Mouse (Mus musculus): ENCODE data around the gene Ldlr. TPM values are rescaled to one million over a fixed set of nuclear protein-coding genes. Genes with fewer than 3 reads are reported as not detected.

Ldlr gene
- total RNA-seq, 2 experiments from 2014 or later: 17.2 to 19.2 TPM

GRCm38 (mm10) chr9:21721036-21721435 is 2.2 kb upstream of the Ldlr start:
- intact Hi-C loops (cut with DNase I): no loop called here
- DNase-seq (ENCODE audit: extremely low spot score in 1 of 2, low spot score in 2 of 2): no peak

DNA sequence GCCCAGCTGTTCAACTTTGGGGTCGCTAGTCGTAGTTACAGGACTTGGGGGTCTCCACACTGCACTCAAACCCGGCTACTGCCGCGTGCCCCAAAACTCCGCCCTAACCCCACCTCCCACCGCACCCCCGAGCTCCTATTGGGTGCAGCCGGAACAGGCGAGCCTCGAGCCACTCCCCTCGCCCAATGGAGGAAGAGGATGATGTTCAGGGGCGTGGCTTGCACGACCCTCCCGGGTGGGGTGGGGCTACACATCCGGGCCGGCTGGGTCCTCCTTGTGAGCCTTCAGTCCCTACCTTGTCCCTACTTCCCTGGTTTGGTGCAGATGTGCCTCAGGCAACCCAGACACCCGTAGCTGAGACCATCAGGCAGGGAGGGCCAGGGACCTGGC is 859 bp downstream of the Ldlr start:
- DNase-seq (ENCODE audit: extremely low spot score in 1 of 2, low spot score in 2 of 2): peak; percentile 94 to 96
- intact Hi-C loops (cut with DNase I): no loop called here

DNA sequence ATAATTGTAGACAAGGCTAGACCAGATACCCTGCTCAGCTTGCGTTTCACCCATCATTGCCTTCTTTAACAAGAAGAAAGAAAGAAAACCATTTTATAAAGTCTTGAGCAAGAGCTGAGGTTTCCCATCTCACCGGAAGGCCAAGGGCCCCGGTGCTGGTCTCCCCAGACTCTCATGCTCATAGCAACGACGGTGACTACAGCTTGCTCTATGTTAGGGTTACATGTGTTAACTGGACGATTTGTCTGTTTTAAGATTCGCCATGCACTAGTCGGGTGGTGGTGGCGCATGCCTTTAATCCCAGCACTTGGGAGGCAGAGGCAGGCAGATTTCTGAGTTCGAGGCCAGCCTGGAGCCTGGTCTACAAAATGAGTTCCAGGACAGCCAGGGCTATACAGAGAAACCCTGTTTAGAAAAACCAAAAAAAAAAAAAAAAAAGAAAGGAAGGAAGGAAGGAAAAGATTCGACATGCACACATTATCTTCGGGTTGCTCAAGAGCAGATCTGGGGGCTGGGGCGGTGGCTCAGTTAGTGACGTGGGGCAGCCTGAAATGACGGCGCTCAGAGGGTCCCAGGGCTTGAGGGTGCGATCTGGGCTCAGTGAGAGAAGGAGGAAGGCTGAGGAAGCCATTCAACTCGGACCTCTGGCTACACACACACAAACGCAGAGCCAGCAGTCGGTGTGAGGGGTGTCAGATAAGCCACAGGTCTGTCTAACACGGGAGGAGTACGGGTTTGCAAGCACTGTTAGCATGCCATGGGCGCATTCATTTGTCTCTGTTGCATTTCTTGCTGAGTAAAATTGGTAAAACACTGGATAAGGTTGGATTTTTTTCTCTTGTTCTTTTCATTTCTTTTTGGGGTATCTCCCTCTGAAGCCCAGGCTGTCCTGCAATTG is 2.2 kb downstream of the Ldlr start:
- intact Hi-C loops (cut with DNase I): no loop called here
- no peak for DNase-seq (ENCODE audit: extremely low spot score in 1 of 2, low spot score in 2 of 2)

GRCm38 (mm10) chr9:21726218-21726975 is 3.1 kb downstream of the Ldlr start:
- no peak for DNase-seq (ENCODE audit: extremely low spot score in 1 of 2, low spot score in 2 of 2)
- intact Hi-C loops (cut with DNase I): no loop called here

DNA sequence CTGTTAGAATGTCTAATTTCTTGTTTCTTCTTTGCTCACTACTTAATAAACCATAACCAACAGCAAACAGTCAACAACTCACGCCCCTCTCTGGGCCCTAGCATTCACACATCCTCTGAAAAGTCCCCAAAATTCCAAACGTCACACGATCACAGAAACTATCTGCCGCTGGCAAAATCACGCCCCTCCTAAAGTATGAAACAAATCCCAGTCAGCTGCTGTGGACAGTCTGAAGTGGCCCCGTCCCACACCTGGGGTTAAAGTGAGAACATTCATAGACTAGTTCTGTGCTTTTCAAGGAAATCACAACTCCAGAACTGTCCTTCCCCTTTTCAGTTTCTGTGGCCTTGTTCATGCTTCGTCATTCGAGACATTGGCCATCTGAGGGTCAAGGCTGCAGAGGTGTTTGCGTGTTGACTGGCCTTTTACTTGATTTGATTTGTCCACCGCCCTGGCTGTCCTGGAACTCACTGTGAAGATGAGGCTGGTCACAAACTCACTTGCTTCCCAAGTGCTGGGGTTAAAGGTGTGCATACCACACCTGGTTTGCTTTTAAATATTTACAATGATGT is 5.1 kb downstream of the Ldlr start:
- intact Hi-C loops (cut with DNase I): no loop called here
- DNase-seq (ENCODE audit: extremely low spot score in 1 of 2, low spot score in 2 of 2): no peak

DNA sequence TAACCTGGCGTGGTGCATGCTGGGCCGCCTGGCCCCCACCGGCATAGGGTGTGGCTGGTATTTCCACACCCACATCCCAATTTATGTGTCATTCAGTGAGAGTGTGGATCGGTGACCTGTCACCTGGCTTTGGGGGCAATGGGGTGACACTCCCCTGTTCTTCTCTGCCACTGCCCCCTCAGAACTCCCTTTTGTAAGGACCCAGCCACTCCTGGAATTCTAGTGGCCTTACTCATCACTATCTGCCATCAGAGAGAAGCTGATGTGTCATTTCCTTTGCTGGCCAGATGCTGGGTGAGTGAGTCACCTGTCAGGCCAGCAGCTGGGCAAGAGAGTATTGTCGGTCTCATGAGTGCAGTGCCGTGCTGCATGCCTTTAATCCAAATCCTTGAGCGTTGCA is 6.0 kb downstream of the Ldlr start:
- intact Hi-C loops (cut with DNase I): no loop called here
- DNase-seq (ENCODE audit: extremely low spot score in 1 of 2, low spot score in 2 of 2): no peak

GRCm38 (mm10) chr9:21732288-21732687 is 9.0 kb downstream of the Ldlr start:
- intact Hi-C loops (cut with DNase I): no loop called here
- peak in 1 of 2 experiments; percentile 4 for DNase-seq (ENCODE audit: extremely low spot score in 1 of 2, low spot score in 2 of 2)

DNA sequence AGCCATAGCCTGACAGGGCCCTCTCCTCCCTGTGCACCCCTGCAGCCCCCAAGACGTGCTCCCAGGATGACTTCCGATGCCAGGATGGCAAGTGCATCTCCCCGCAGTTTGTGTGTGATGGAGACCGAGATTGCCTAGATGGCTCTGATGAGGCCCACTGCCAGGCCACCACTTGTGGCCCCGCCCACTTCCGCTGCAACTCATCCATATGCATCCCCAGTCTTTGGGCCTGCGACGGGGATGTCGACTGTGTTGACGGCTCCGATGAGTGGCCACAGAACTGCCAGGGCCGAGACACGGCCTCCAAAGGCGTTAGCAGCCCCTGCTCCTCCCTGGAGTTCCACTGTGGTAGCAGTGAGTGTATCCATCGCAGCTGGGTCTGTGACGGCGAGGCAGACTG is 10.2 kb downstream of the Ldlr start:
- intact Hi-C loops (cut with DNase I): no loop called here

DNA sequence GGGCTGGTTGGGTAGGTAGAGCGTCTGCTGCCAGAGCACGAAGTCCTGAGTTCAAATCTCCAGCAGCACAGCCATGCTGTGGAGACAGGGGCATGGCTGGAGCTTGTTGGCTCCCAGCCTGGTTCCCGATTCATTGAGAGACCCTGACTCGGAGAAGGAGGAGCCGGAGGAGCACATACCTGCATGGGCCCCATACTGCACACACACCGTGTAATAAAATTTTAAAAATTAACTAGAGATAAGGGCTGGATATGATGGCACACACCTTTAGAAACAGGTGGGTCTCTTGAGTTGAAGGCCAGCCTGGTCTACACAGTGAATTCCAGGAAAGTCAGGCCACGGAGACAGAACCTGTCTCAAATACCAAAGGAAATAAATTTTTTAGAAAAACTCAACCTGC is 10.7 kb downstream of the Ldlr start:
- intact Hi-C loops (cut with DNase I): no loop called here
- no peak for DNase-seq (ENCODE audit: extremely low spot score in 1 of 2, low spot score in 2 of 2)

More for the DNA sequence above, 10.2 kb downstream of the Ldlr start:
- peak in 1 of 2 experiments; percentile 24 for DNase-seq (ENCODE audit: extremely low spot score in 1 of 2, low spot score in 2 of 2)

GRCm38 (mm10) chr9:21735126-21735525 is 11.8 kb downstream of the Ldlr start:
- intact Hi-C loops (cut with DNase I): no loop called here
- no peak for DNase-seq (ENCODE audit: extremely low spot score in 1 of 2, low spot score in 2 of 2)

DNA sequence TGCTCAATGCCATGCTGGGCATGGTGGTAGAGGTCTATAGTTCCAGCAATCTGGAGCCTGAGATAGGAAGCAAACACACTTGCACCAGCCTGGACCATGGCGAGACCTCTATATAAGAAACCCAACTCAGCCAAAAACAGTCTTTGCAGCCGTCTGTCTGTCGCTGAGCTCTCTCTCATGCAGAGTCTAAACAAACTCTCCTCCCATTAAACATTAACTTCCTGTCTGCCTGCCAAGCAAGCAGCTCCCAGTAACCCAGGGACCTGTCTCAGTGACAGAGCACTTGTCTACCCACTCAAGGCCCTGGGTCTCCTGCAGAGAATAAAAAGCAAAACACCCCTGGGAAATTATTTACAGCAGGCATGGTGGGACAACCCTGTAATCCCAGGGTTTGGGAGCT is 13.3 kb downstream of the Ldlr start:
- intact Hi-C loops (cut with DNase I): no loop called here
- DNase-seq (ENCODE audit: extremely low spot score in 1 of 2, low spot score in 2 of 2): no peak

GRCm38 (mm10) chr9:21737188-21737587 is 13.9 kb downstream of the Ldlr start:
- intact Hi-C loops (cut with DNase I): no loop called here
- DNase-seq (ENCODE audit: extremely low spot score in 1 of 2, low spot score in 2 of 2): peak in 1 of 2 experiments; percentile 24

GRCm38 (mm10) chr9:21738776-21739175 is 15.5 kb downstream of the Ldlr start:
- intact Hi-C loops (cut with DNase I): no loop called here
- no peak for DNase-seq (ENCODE audit: extremely low spot score in 1 of 2, low spot score in 2 of 2)

- no peak for DNase-seq (ENCODE audit: extremely low spot score in 1 of 2, low spot score in 2 of 2)
- intact Hi-C loops (cut with DNase I): no loop called here
Measured at GRCm38 (mm10) chr9:21740427-21740826, 17.1 kb downstream of the Ldlr start.

- intact Hi-C loops (cut with DNase I): no loop called here
- no peak for DNase-seq (ENCODE audit: extremely low spot score in 1 of 2, low spot score in 2 of 2)
Measured at GRCm38 (mm10) chr9:21741514-21741913, 18.2 kb downstream of the Ldlr start.

GRCm38 (mm10) chr9:21747238-21747774 is 24.0 kb downstream of the Ldlr start:
- intact Hi-C loops (cut with DNase I): no loop called here
- DNase-seq (ENCODE audit: extremely low spot score in 1 of 2, low spot score in 2 of 2): no peak

DNA sequence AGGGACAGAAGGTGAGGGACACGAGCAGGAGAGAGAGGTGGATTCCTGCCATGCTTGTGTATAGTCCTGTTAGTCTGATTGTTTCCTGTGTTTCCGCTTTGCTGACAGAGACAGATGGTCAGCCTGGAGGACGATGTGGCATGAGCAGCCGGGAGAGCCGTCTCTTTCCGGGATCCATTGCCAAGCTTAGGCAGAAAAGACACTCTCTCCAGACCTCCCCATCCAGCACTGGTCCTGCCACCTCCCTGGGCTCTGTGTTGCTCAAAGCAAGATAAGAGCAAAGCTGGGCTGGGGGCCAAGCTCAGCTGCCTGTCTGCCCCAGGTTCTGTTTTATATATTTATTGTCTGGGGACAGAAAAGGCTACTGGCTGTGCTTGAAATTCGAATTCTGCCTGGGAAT is 24.8 kb downstream of the Ldlr start:
- peak in 1 of 2 experiments; percentile 61 for DNase-seq (ENCODE audit: extremely low spot score in 1 of 2, low spot score in 2 of 2)

DNA sequence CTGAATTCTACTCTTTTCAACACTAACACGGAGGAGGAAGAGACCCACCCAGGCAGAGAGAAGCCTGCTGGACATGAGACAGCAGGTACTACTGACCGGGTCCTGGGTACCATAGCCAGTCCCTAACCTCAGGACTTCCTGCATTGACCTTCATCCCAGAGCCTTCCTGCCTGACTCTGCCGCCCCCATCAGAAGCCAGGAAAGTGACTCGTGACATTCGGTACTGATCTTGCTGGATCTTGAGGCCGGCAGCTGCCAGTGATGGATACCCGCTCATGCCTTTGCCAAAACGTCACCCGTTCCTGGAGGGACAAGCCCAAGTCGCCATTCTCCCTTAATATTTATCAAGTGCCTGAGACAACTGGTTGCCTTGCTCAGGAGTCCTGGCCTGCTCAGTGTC is 25.2 kb downstream of the Ldlr start:
- intact Hi-C loops (cut with DNase I): no loop called here

More for the DNA sequence above, 24.8 kb downstream of the Ldlr start:
- intact Hi-C loops (cut with DNase I): no loop called here

DNA sequence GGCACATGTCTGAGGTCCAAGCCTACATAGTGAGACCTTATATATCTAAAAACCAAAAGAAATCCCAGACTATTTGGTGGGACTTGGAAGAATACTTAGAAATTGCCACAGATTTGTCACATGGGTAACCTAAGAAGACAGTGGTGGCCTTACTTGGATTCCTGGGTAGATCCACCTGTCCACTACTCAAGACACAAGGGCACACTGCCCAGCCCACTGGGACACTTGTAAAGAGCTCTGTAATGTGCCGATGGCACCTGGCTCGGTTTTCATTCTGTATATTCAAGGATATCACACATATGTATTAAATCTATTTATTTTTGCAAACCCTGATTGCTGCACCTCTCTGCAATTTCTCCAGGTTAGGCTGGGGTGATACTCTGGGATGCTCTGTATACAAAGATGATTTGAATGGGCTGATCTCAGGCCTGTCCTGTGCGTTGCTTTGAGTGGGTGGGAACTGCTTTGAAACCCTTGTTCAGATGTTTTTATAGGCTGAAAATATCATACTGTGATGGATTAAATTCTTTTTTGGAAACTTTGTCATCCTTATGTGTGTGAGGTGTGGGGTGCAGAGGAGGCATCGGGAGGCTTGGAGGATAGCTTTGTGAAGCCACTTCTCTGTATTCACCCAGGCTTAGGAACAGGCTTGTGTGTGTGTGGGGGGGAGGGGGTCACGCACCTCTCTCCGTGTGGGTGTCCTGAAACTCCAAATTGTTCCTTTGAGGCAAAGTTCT is 26.3 kb downstream of the Ldlr start:
- no peak for DNase-seq (ENCODE audit: extremely low spot score in 1 of 2, low spot score in 2 of 2)
- intact Hi-C loops (cut with DNase I): no loop called here

More for the DNA sequence above, 25.2 kb downstream of the Ldlr start:
- DNase-seq (ENCODE audit: extremely low spot score in 1 of 2, low spot score in 2 of 2): no peak

Data from left cerebral cortex, postnatal 10 days (tissue).